In genomic region chr17:62969025-62969424, GRCm38 (mm10) we compare ENCODE assay signal across 23 mouse cellular contexts.
A peak's percentile ranks its signal among the peaks of the same experiment; 100 is the strongest.
DNase-seq lines count a peak whose midpoint lies in the region; ATAC-seq and TF ChIP-seq lines count a peak whose summit lies in the region.
"Had no signal": no experiment of that assay in that cellular context is flagged by ENCODE, and none has a peak within 500 bp of the region (broad histone marks: within the 10 kb centered on the region; RNA-seq: fewer than 3 reads in every experiment).

No protein-coding gene starts in this region.

- H3K9ac ChIP-seq in lung, embryonic 14.5 days, result no peak overlapping the region
- no peak overlapping the region for H3K9ac ChIP-seq in lung, embryonic 16.5 days (ENCODE audit: low read length)
- no peak overlapping the region for H3K9ac ChIP-seq in intestine, embryonic 15.5 days
- H3K9ac ChIP-seq in intestine, embryonic 16.5 days (ENCODE audit: low read depth, low read length), result no peak overlapping the region
- H3K9ac ChIP-seq in hindbrain, postnatal 0 days (replicated peaks; ENCODE audit: low read length), result no peak overlapping the region
- H3K9ac ChIP-seq: embryonic facial prominence, embryonic 13.5 days; embryonic facial prominence, embryonic 15.5 days; forebrain, embryonic 12.5 days had no signal

- no peak overlapping the region for H3K4me2 ChIP-seq in lung, embryonic 14.5 days
- H3K4me2 ChIP-seq in lung, embryonic 16.5 days (ENCODE audit: low read depth, low read length), result no peak overlapping the region
- no peak overlapping the region for H3K4me2 ChIP-seq in intestine, embryonic 15.5 days (replicated peaks)
- no peak overlapping the region for H3K4me2 ChIP-seq in intestine, embryonic 16.5 days (ENCODE audit: low read depth, low read length)
- H3K4me2 ChIP-seq in hindbrain, postnatal 0 days (ENCODE audit: low read depth, low read length), result no peak overlapping the region
- H3K4me2 ChIP-seq: embryonic facial prominence, embryonic 13.5 days; embryonic facial prominence, embryonic 15.5 days; forebrain, embryonic 12.5 days had no signal

- H3K27me3 ChIP-seq in lung, embryonic 14.5 days (ENCODE audit: insufficient read depth, low read length), result no peaks in the 10 kb centered on the region
- H3K27me3 ChIP-seq in lung, embryonic 16.5 days (ENCODE audit: control insufficient read depth, insufficient read depth, low read depth, low read length), result no peaks in the 10 kb centered on the region
- no peaks in the 10 kb centered on the region for H3K27me3 ChIP-seq in intestine, embryonic 15.5 days (replicated peaks)
- H3K27me3 ChIP-seq in intestine, embryonic 16.5 days (replicated peaks; ENCODE audit: control insufficient read depth, insufficient read depth, low read length), result no peaks in the 10 kb centered on the region
- no peaks in the 10 kb centered on the region for H3K27me3 ChIP-seq in hindbrain, postnatal 0 days (ENCODE audit: insufficient read depth, low read length)
- H3K27me3 ChIP-seq: embryonic facial prominence, embryonic 13.5 days; embryonic facial prominence, embryonic 15.5 days; forebrain, embryonic 12.5 days had no signal

- TF ChIP-seq CTCF in lung, embryonic 14.5 days (IDR thresholded peaks at IDR 0.05; ENCODE audit: low read depth), result no peak
- TF ChIP-seq CTCF in hindbrain, postnatal 0 days (IDR thresholded peaks at IDR 0.05; ENCODE audit: low read depth), result no peak

- no peak overlapping the region for H3K27ac ChIP-seq in lung, embryonic 14.5 days (ENCODE audit: low read depth)
- no peak overlapping the region for H3K27ac ChIP-seq in lung, embryonic 16.5 days (ENCODE audit: low read length)
- no peak overlapping the region for H3K27ac ChIP-seq in intestine, embryonic 15.5 days
- H3K27ac ChIP-seq in intestine, embryonic 16.5 days (ENCODE audit: low read length), result peak overlapping the region; percentile 33
- H3K27ac ChIP-seq in hindbrain, postnatal 0 days, result no peak overlapping the region
- H3K27ac ChIP-seq: embryonic facial prominence, embryonic 13.5 days; embryonic facial prominence, embryonic 15.5 days; forebrain, embryonic 10.5 days; forebrain, embryonic 12.5 days had no signal

- ATAC-seq in lung, embryonic 14.5 days (ENCODE audit: insufficient read depth), result peak; percentile 44; the same call in 1 of the 2 replicates
- peak; percentile 49 for ATAC-seq in lung, embryonic 16.5 days (ENCODE audit: low read depth)
- peak; percentile 17; the same call in 1 of the 2 replicates for ATAC-seq in intestine, embryonic 15.5 days
- peak; percentile 55; the same call in 1 of the 2 replicates for ATAC-seq in intestine, embryonic 16.5 days
- no peak for ATAC-seq in hindbrain, postnatal 0 days
- ATAC-seq: forebrain, embryonic 14.5 days had no signal

- H3K4me1 ChIP-seq in lung, embryonic 14.5 days (ENCODE audit: insufficient read depth), result peaks cover 5% of the 10 kb centered on the region; the same call in 1 of the 2 replicates
- H3K4me1 ChIP-seq in lung, embryonic 16.5 days (replicated peaks; ENCODE audit: control insufficient read depth, insufficient read depth, low read length), result peaks cover 3% of the 10 kb centered on the region
- H3K4me1 ChIP-seq in intestine, embryonic 15.5 days (replicated peaks), result 0 out of 2 replicates have a peak, but pooled peaks cover 2% of the 10 kb centered on the region
- H3K4me1 ChIP-seq in intestine, embryonic 16.5 days (ENCODE audit: control insufficient read depth, insufficient read depth, low read length), result peaks cover 2% of the 10 kb centered on the region; the same call in 1 of the 2 replicates
- H3K4me1 ChIP-seq in hindbrain, postnatal 0 days (ENCODE audit: insufficient read depth, low read length), result no peaks in the 10 kb centered on the region
- H3K4me1 ChIP-seq: forebrain, embryonic 12.5 days had no signal

- peak; percentile 60 for DNase-seq in lung, embryonic 14.5 days
- DNase-seq in lung, postnatal 25 days (ENCODE audit: low spot score), result no peak
- DNase-seq in lung, postnatal 10 days, result no peak
- DNase-seq in hindbrain, postnatal 0 days (ENCODE audit: low spot score), result no peak
- DNase-seq: adrenal gland, adult 2 months; adrenal gland, postnatal 10 days; adrenal gland, postnatal 25 days; cerebellum, adult 11 months; cerebellum, adult 18-20 months; cerebellum, adult 8-10 months; cerebellum, adult 9-11 months; cerebellum, postnatal 14 days; cerebellum, postnatal 36 days; embryo, embryonic 11 days had no signal

- no peaks in the 10 kb centered on the region for H3K9me3 ChIP-seq in lung, embryonic 14.5 days (ENCODE audit: low read depth, low read length)
- H3K9me3 ChIP-seq in lung, embryonic 16.5 days (ENCODE audit: control insufficient read depth, low read length), result no peaks in the 10 kb centered on the region
- H3K9me3 ChIP-seq in intestine, embryonic 15.5 days, result no peaks in the 10 kb centered on the region
- no peaks in the 10 kb centered on the region for H3K9me3 ChIP-seq in intestine, embryonic 16.5 days (ENCODE audit: control insufficient read depth, low read length)
- no peaks in the 10 kb centered on the region for H3K9me3 ChIP-seq in hindbrain, postnatal 0 days (ENCODE audit: low read length)
- H3K9me3 ChIP-seq: embryonic facial prominence, embryonic 15.5 days; forebrain, embryonic 10.5 days had no signal

- H3K36me3 ChIP-seq in lung, embryonic 14.5 days (ENCODE audit: insufficient read depth), result no peaks in the 10 kb centered on the region
- no peaks in the 10 kb centered on the region for H3K36me3 ChIP-seq in lung, embryonic 16.5 days (ENCODE audit: control insufficient read depth, insufficient read depth, low read length)
- no peaks in the 10 kb centered on the region for H3K36me3 ChIP-seq in intestine, embryonic 15.5 days
- no peaks in the 10 kb centered on the region for H3K36me3 ChIP-seq in intestine, embryonic 16.5 days (ENCODE audit: control insufficient read depth, insufficient read depth, low read length)
- no peaks in the 10 kb centered on the region for H3K36me3 ChIP-seq in hindbrain, postnatal 0 days (ENCODE audit: insufficient read depth, low read length)
- H3K36me3 ChIP-seq: embryonic facial prominence, embryonic 13.5 days; embryonic facial prominence, embryonic 15.5 days; forebrain, embryonic 10.5 days; forebrain, embryonic 12.5 days had no signal

- 28% methylated on average over 6 of the region's 6 CpGs for WGBS in lung, embryonic 14.5 days
- WGBS in lung, embryonic 16.5 days, result 30% methylated on average over 6 of the region's 6 CpGs
- WGBS in intestine, embryonic 15.5 days, result 31% methylated on average over 6 of the region's 6 CpGs
- WGBS in intestine, embryonic 16.5 days, result 48% methylated on average over 6 of the region's 6 CpGs
- 75% methylated on average over 6 of the region's 6 CpGs for WGBS in hindbrain, postnatal 0 days

- H3K4me3 ChIP-seq in lung, embryonic 14.5 days (ENCODE audit: low read depth, low read length), result no peak overlapping the region
- no peak overlapping the region for H3K4me3 ChIP-seq in lung, embryonic 16.5 days (ENCODE audit: low read length)
- no peak overlapping the region for H3K4me3 ChIP-seq in intestine, embryonic 15.5 days (replicated peaks)
- H3K4me3 ChIP-seq in intestine, embryonic 16.5 days (ENCODE audit: low read length), result no peak overlapping the region
- no peak overlapping the region for H3K4me3 ChIP-seq in hindbrain, postnatal 0 days (ENCODE audit: low read length)
- H3K4me3 ChIP-seq: embryonic facial prominence, embryonic 13.5 days; embryonic facial prominence, embryonic 15.5 days; erythroblast, embryonic 14.5 days; forebrain, embryonic 10.5 days; forebrain, embryonic 12.5 days had no signal
